Mouse (Mus musculus) CD4-positive, CD25-positive, alpha-beta regulatory T cell, adult 2 months (primary cell): Measurements from ENCODE around the gene Pctp.
A peak's percentile ranks its signal among the peaks of the same experiment; 100 is the strongest.

Experiments used
- DNase-seq: peaks from one replicate; pipeline ENCODE4 v3.0.0-alpha.2; 2012; ENCODE audit warnings: low read depth, low spot score

Pctp gene

GRCm38 (mm10) chr11:90002231-90002986 is at the start of gene Pctp:
TSS of gene Pctp (minus strand) at chr11:90002894.
- peak; percentile 80 for DNase-seq

GRCm38 (mm10) chr11:90050016-90050415 is 47.3 kb upstream of the Pctp start:
- no peak for DNase-seq

- DNase-seq: no peak
These were observed 44.6 kb upstream of the Pctp start for GRCm38 (mm10) chr11:90047271-90047670.

GRCm38 (mm10) chr11:90046211-90046610 is 43.5 kb upstream of the Pctp start:
- no peak for DNase-seq

GRCm38 (mm10) chr11:90044459-90044858 is 41.8 kb upstream of the Pctp start:
- no peak for DNase-seq

GRCm38 (mm10) chr11:90038022-90038421 is 35.3 kb upstream of the Pctp start:
- peak; percentile 4 for DNase-seq

- DNase-seq: peak; percentile 5
These were observed 33.7 kb upstream of the Pctp start for GRCm38 (mm10) chr11:90036416-90036815.

GRCm38 (mm10) chr11:90035532-90035931 is 32.8 kb upstream of the Pctp start:
- DNase-seq: no peak

- DNase-seq: no peak
These were observed 32.0 kb upstream of the Pctp start for GRCm38 (mm10) chr11:90034646-90035045.

- DNase-seq: no peak
These were observed 30.7 kb upstream of the Pctp start for GRCm38 (mm10) chr11:90033442-90033841.

GRCm38 (mm10) chr11:90032807-90033206 is 30.1 kb upstream of the Pctp start:
- no peak for DNase-seq

- DNase-seq: no peak
These were observed 28.4 kb upstream of the Pctp start for GRCm38 (mm10) chr11:90031076-90031475.

GRCm38 (mm10) chr11:90030557-90030956 is 27.9 kb upstream of the Pctp start:
- no peak for DNase-seq

GRCm38 (mm10) chr11:90029841-90030398 is 27.2 kb upstream of the Pctp start, which contains the start of gene Tmem100:
TSS of gene Tmem100 (plus strand) at chr11:90030348.
- no peak for DNase-seq

GRCm38 (mm10) chr11:90029354-90029753 is 26.7 kb upstream of the Pctp start:
- DNase-seq: peak; percentile 13

GRCm38 (mm10) chr11:90028746-90029145 is 26.1 kb upstream of the Pctp start:
- DNase-seq: no peak

- no peak for DNase-seq
These were observed 24.5 kb upstream of the Pctp start for GRCm38 (mm10) chr11:90027216-90027615.

GRCm38 (mm10) chr11:90026802-90027174 is 24.1 kb upstream of the Pctp start:
- no peak for DNase-seq

- DNase-seq: no peak
These were observed 23.5 kb upstream of the Pctp start for GRCm38 (mm10) chr11:90025891-90026801.

- DNase-seq: peak; percentile 61
These were observed 16.5 kb upstream of the Pctp start for GRCm38 (mm10) chr11:90019161-90019560.

- DNase-seq: no peak
These were observed 12.6 kb upstream of the Pctp start for GRCm38 (mm10) chr11:90015281-90015680.

- no peak for DNase-seq
These were observed 11.0 kb upstream of the Pctp start for GRCm38 (mm10) chr11:90013657-90014056.
